Comparison of ENCODE assay signal across 8 mouse cellular contexts in the genomic region with DNA sequence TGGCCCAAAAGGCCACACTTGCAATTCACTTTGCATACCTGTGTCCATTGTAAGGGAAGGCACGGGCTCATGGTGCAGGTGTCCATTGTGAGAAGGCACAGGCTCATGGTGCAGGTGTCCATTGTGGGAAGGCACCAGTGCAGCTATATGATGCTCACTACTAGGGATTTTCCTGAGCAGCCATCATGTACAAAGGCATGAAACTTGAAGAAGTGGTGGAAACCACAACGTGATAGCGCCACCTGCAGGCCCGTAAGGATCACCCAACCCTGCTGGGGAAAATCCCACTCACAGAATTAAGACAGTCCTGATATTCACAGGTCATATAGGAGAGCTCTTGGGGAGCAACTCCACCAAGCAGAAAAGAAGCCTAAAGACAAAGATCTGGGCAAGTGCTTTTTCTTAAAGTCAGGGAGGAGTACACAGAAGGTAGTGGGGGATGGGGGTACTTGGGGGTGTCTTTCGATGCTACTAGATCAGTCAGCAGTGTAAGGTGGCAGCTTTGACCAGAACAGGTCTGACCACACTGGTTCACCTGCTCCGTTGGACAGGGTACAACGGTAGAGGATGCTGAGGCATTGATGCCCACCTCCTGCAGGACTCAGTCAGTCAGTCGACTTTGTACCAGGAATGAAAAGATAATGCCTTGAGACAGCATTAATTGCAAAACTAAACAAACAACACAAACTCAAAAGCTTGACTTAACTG. TPM values are rescaled to one million over a fixed set of nuclear protein-coding genes. Genes with fewer than 3 reads are reported as not detected.
DNase-seq lines count a peak whose midpoint lies in the region; ATAC-seq and TF ChIP-seq lines count a peak whose summit lies in the region.

No protein-coding gene starts in this region.

- H3K4me3 ChIP-seq in ES-Bruce4 (ENCODE audit: low read depth, low read length) = no peak overlapping the region
- H3K4me3 ChIP-seq in liver, embryonic 16.5 days (ENCODE audit: low read depth, low read length) = no peak overlapping the region
- H3K4me3 ChIP-seq in neural tube, embryonic 14.5 days (ENCODE audit: low read depth, low read length) = no peak overlapping the region

- ATAC-seq in frontal cortex, adult (ENCODE audit: low TSS enrichment) = peak; percentile 74
- ATAC-seq in liver, embryonic 16.5 days (ENCODE audit: low read depth) = peak; percentile 32; the same call in 1 of the 2 replicates
- ATAC-seq in neural tube, embryonic 14.5 days (ENCODE audit: low read depth) = peak; percentile 65; the same call in 1 of the 2 replicates

- TF ChIP-seq EP300 in ES-Bruce4 (IDR thresholded peaks at IDR 0.05; ENCODE audit: insufficient read depth, low read depth, low read length) = no peak

- no peak overlapping the region for H3K4me2 ChIP-seq in liver, embryonic 16.5 days (ENCODE audit: low read depth, low read length)
- H3K4me2 ChIP-seq in neural tube, embryonic 14.5 days (ENCODE audit: low read depth, low read length) = no peak overlapping the region

- no peaks in the 10 kb centered on the region for H3K9me3 ChIP-seq in ES-Bruce4 (replicated peaks; ENCODE audit: control insufficient read depth, insufficient read depth, low read length, poor library complexity, severe bottlenecking)
- H3K9me3 ChIP-seq in liver, embryonic 16.5 days (replicated peaks; ENCODE audit: control insufficient read depth, low read length) = no peaks in the 10 kb centered on the region
- no peaks in the 10 kb centered on the region for H3K9me3 ChIP-seq in neural tube, embryonic 14.5 days (ENCODE audit: control insufficient read depth, low read length)

- H3K9ac ChIP-seq in ES-Bruce4 (ENCODE audit: low read depth, poor library complexity, severe bottlenecking) = no peak overlapping the region
- H3K9ac ChIP-seq in liver, embryonic 16.5 days (ENCODE audit: low read depth, low read length) = no peak overlapping the region
- H3K9ac ChIP-seq in neural tube, embryonic 14.5 days (replicated peaks; ENCODE audit: low read depth, low read length) = no peak overlapping the region

- peak; percentile 88 for TF ChIP-seq CTCF in ES-Bruce4 (IDR thresholded peaks at IDR 0.05; ENCODE audit: low read depth, low read length)

- TF ChIP-seq POLR2A in ES-Bruce4 (IDR thresholded peaks at IDR 0.05; ENCODE audit: insufficient read depth, low read length) = no peak

- WGBS in liver, embryonic 16.5 days (ENCODE audit: insufficient replicate concordance) = 32% methylated on average over 8 of the region's 8 CpGs
- 40% methylated on average over 8 of the region's 8 CpGs for WGBS in neural tube, embryonic 14.5 days

- H3K27me3 ChIP-seq in ES-Bruce4 (ENCODE audit: control insufficient read depth, insufficient read depth, low read length, poor library complexity, severe bottlenecking) = no peaks in the 10 kb centered on the region
- no peaks in the 10 kb centered on the region for H3K27me3 ChIP-seq in liver, embryonic 16.5 days (ENCODE audit: control insufficient read depth, insufficient read depth, low read depth, low read length)
- H3K27me3 ChIP-seq in neural tube, embryonic 14.5 days (ENCODE audit: control insufficient read depth, insufficient read depth, low read length) = no peaks in the 10 kb centered on the region

- no peak overlapping the region for H3K27ac ChIP-seq in ES-Bruce4 (ENCODE audit: insufficient read depth, low read length)
- no peak overlapping the region for H3K27ac ChIP-seq in liver, embryonic 16.5 days (ENCODE audit: low read length)
- H3K27ac ChIP-seq in neural tube, embryonic 14.5 days (ENCODE audit: low read depth, low read length) = no peak overlapping the region

- no peaks in the 10 kb centered on the region for H3K36me3 ChIP-seq in ES-Bruce4 (ENCODE audit: control insufficient read depth, insufficient read depth, low read length, poor library complexity, severe bottlenecking)
- no peaks in the 10 kb centered on the region for H3K36me3 ChIP-seq in liver, embryonic 16.5 days (ENCODE audit: control insufficient read depth, insufficient read depth)
- peaks cover 7% of the 10 kb centered on the region; the same call in 1 of the 2 replicates for H3K36me3 ChIP-seq in neural tube, embryonic 14.5 days (ENCODE audit: control insufficient read depth, insufficient read depth, low read length)

- H3K4me1 ChIP-seq in ES-Bruce4 (ENCODE audit: control insufficient read depth, insufficient read depth, low read length) = peaks cover 2% of the 10 kb centered on the region
- peaks cover 19% of the 10 kb centered on the region for H3K4me1 ChIP-seq in liver, embryonic 16.5 days (ENCODE audit: control insufficient read depth, low read depth, low read length)
- no peaks in the 10 kb centered on the region for H3K4me1 ChIP-seq in neural tube, embryonic 14.5 days (ENCODE audit: control insufficient read depth, insufficient read depth, low read length)

- DNase-seq in 416B (ENCODE audit: low read depth) = peak; percentile 71
- DNase-seq in cerebellum, adult 18-20 months = peak; percentile 55 to 76
- DNase-seq in kidney, postnatal 14 days = peak; percentile 60
- DNase-seq in ovary, postnatal 10 days (ENCODE audit: low spot score) = no peak

RNA-seq across cellular contexts. Expression of gene Prnd, which starts 11.1 kb away (rescaled TPM):
- polyA plus RNA-seq in ES-Bruce4 (2011; ENCODE audit: insufficient read depth, insufficient read length, low read depth, missing spikeins) = 1.1 and 2.0 TPM in 2 replicates
- 0.25 and 0.54 TPM in 2 replicates for polyA plus RNA-seq in liver, embryonic 16.5 days (2015; fragmentation: Nextera tagmentation; extraction: Ambion mirVana)
- polyA plus RNA-seq in neural tube, embryonic 14.5 days (2014; fragmentation: Nextera tagmentation; extraction: Ambion mirVana) = 4.8 and 10.0 TPM in 2 replicates

RNA-seq across cellular contexts. Expression of gene Prn, which starts 29.8 kb away (rescaled TPM):
- polyA plus RNA-seq in ES-Bruce4 (2011; ENCODE audit: insufficient read depth, insufficient read length, low read depth, missing spikeins) = not detected in 2 replicates
- not detected in 2 replicates for polyA plus RNA-seq in liver, embryonic 16.5 days (2015; fragmentation: Nextera tagmentation; extraction: Ambion mirVana)
- polyA plus RNA-seq in neural tube, embryonic 14.5 days (2014; fragmentation: Nextera tagmentation; extraction: Ambion mirVana) = not detected in 2 replicates

RNA-seq across cellular contexts. Expression of gene Prnp, which starts 29.8 kb away (rescaled TPM):
- polyA plus RNA-seq in ES-Bruce4 (2011; ENCODE audit: insufficient read depth, insufficient read length, low read depth, missing spikeins) = 46.4 and 52.8 TPM in 2 replicates
- 27.7 and 29.3 TPM in 2 replicates for polyA plus RNA-seq in liver, embryonic 16.5 days (2015; fragmentation: Nextera tagmentation; extraction: Ambion mirVana)
- 99.9 and 104 TPM in 2 replicates for polyA plus RNA-seq in neural tube, embryonic 14.5 days (2014; fragmentation: Nextera tagmentation; extraction: Ambion mirVana)
